Mouse (Mus musculus) neural tube, embryonic 12.5 days (tissue): ENCODE data around the gene Trap1. TPM values are rescaled to one million over a fixed set of nuclear protein-coding genes. Genes with fewer than 3 reads are reported as not detected.
"Not testable (repeated sequence)": the region's sequence is repeated elsewhere in the genome, so short reads cannot be mapped to it uniquely, and the experiment has no call there.

Source experiments
- ATAC-seq: fragments of 200-750 bp; cut with Nextera tagmentation; 2 replicates; pipeline ENCODE4 v1.8.0; 2017; ENCODE audit warnings: low read depth, mild to moderate bottlenecking, moderate TSS enrichment, moderate library complexity; ENCODE audit not compliant: low FRiP score
- H3K27ac ChIP-seq: fragments of 300-500 bp; sonication (generic); 2 replicates; pipeline ENCODE4 v1.5.1; 2016
- H3K27me3 ChIP-seq: fragments of 300-500 bp; sonication (generic); replicated peaks from 2 replicates; pipeline ENCODE4 v1.6.1; 2016; ENCODE audit warnings: mild to moderate bottlenecking
- H3K36me3 ChIP-seq: fragments of 300-500 bp; sonication (generic); 2 replicates; pipeline ENCODE4 v1.6.1; 2016; ENCODE audit warnings: mild to moderate bottlenecking
- H3K4me1 ChIP-seq: fragments of 300-500 bp; sonication (generic); 2 replicates; pipeline ENCODE4 v1.6.1; 2016
- H3K4me2 ChIP-seq: fragments of 300-500 bp; sonication (generic); replicated peaks from 2 replicates; pipeline ENCODE4 v1.6.1; 2016; ENCODE audit warnings: mild to moderate bottlenecking
- H3K4me3 ChIP-seq: fragments of 300-500 bp; sonication (generic); 2 replicates; pipeline ENCODE4 v1.5.1; 2016
- H3K9ac ChIP-seq: fragments of 300-500 bp; sonication (generic); 2 replicates; pipeline ENCODE4 v1.6.1; 2016; ENCODE audit warnings: mild to moderate bottlenecking
- H3K9me3 ChIP-seq: fragments of 300-500 bp; sonication (generic); 2 replicates; pipeline ENCODE4 v1.6.1; 2016; ENCODE audit warnings: mild to moderate bottlenecking
- WGBS: fragments of 180-500 bp; shearing (Covaris S2); methylation state at CpG from one replicate; pipeline ENCODE4 v1.1.7; 2016; 5-methylcytosine and 5-hydroxymethylcytosine counted together
- polyA plus RNA-seq: library from polyadenylated mRNA; unstranded; fragments of >200 nt; fragmentation: Nextera tagmentation; extraction: Ambion mirVana; gene quantifications from 2 replicates; pipeline ENCODE4 v1.2.1, GENCODE M21; 2016

Trap1 gene
- polyA plus RNA-seq, 1 experiment from 2014 or later = 61.2 TPM

DNA sequence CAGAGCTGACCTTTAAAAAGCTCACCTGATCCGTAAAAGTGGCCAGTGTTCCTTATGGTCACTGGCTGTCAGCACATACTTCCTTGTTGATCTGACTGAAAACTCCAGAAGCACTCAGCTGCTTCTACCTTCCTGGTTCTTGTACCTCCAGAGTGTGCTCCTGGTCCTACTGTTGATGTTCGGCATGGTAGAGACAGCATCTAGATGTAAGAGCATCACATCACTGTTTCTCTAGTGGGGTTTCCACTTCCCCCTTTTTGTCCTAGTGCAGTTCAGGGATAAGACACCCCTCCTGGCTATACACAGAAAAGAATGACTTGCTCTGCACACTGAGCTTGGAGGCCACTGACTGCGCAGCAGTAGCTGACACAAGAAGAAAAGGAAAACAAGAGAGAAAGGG, 43.2 kb downstream of the Trap1 start:
- no peak for ATAC-seq

DNA sequence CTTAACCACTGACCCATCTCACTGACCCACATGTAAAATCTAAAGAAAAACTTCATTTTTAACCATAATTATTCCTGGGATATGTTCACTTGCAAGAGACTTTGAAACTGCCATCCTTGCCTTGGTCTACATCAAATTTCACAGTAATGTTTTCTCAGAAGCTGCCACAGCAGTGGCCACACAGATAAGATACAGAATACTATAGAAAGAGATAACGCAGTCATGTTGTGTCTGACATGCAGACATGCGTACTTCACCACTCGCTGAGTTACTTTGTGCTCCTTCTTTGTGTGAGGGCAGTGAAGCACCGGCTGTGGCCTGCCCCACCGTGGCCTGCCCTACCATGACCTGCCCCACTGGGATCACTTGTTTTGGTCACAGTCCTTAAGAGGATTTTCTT, 43.7 kb downstream of the Trap1 start:
- H3K27ac ChIP-seq = no peak overlapping the region
- no peak overlapping the region for H3K4me3 ChIP-seq
- H3K9me3 ChIP-seq = no peaks in the 10 kb centered on the region
- H3K9ac ChIP-seq = no peak overlapping the region
- peaks cover 27% of the 10 kb centered on the region for H3K36me3 ChIP-seq
- H3K27me3 ChIP-seq = no peaks in the 10 kb centered on the region
- H3K4me1 ChIP-seq = no peaks in the 10 kb centered on the region
- WGBS = 82% methylated on average over 5 of the region's 5 CpGs
- no peak overlapping the region for H3K4me2 ChIP-seq
- ATAC-seq = no peak

More for the DNA sequence above, 43.2 kb downstream of the Trap1 start:
- H3K27ac ChIP-seq = no peak overlapping the region
- H3K27me3 ChIP-seq = no peaks in the 10 kb centered on the region
- no peak overlapping the region for H3K4me3 ChIP-seq
- WGBS = 91% methylated on average over 3 of the region's 3 CpGs
- H3K9ac ChIP-seq = no peak overlapping the region
- H3K9me3 ChIP-seq = no peaks in the 10 kb centered on the region
- no peaks in the 10 kb centered on the region for H3K4me1 ChIP-seq
- peaks cover 32% of the 10 kb centered on the region for H3K36me3 ChIP-seq
- H3K4me2 ChIP-seq = no peak overlapping the region

GRCm38 (mm10) chr16:4032341-4032748, 45.3 kb downstream of the Trap1 start:
- Histone ChIP-seq H3K9ac (no peak overlapping the region), H3K4me1 (no peaks in the 10 kb centered on the region), H3K27me3 (no peaks in the 10 kb centered on the region), H3K36me3 (peaks cover 11% of the 10 kb centered on the region), H3K27ac (no peak overlapping the region), H3K9me3 (no peaks in the 10 kb centered on the region), H3K4me3 (no peak overlapping the region), H3K4me2 (no peak overlapping the region)
- ATAC-seq = no peak
- WGBS = 92% methylated on average over 6 of the region's 6 CpGs

DNA sequence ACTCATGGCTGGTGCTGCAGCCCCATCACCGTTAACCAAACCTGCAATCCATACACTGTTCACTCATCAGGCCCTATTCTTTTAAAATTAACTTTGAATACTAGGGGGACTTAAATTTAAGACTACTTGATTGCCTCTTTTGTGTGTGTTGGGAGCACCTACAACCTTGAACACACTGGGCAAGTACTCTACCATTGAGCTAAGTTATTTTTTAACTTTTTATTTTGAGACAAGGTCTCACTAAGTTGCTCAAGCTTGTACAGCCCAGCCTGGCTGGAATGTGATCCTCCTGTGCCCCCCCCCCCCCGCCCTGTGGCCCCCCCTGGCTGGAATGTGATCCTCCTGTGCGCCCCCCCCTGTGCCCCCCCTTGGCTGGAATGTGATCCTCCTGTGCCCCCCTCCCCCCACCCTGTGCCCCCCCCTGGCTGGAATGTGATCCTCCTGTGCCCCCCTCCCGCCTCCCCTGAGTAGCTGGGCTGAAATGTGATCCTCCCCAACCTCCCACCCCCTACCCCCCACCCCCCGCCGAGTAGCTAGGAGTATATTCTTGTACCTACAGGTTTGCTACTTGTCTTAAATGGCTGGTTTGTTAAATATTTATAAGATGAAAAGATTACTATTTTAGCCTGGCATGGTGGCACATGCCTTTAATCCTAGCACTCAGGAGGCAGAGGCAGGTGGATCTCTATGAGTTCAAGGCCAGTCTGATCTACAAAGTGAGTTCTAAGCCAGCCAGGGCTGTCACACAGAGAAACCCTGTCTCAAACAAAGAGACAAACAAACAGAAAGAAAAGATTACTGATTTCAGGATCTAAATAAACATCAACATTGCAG, 46.0 kb downstream of the Trap1 start:
- Histone ChIP-seq H3K4me2 (no peak overlapping the region), H3K9ac (no peak overlapping the region), H3K4me1 (no peaks in the 10 kb centered on the region), H3K4me3 (no peak overlapping the region), H3K27ac (no peak overlapping the region), H3K27me3 (no peaks in the 10 kb centered on the region), H3K9me3 (no peaks in the 10 kb centered on the region), H3K36me3 (peaks cover 4% of the 10 kb centered on the region)
- no peak for ATAC-seq
- 70% methylated on average over 4 of the region's 6 CpGs for WGBS

DNA sequence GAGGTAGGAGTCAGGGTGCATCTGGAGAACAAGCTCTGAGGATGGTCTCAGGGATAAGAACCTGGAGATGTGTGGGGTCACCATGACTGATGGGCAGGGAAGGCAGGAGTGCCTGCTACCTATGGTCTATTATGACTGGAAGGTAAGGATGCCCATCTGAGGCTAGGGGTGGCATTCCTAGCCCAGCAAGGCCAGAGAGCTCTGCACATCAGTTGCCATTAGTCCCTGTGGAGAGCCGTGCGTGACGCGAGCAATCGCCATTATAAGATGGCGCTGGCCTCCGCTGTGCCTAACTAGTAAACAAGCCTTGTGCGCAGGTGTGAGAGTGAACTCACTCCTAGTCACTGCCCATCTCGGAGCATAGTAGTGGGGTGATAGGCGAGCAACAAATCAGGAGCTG, 47.1 kb downstream of the Trap1 start:
- ATAC-seq = no peak
- H3K36me3 ChIP-seq = no peaks in the 10 kb centered on the region
- H3K4me1 ChIP-seq = no peaks in the 10 kb centered on the region
- no peak overlapping the region for H3K9ac ChIP-seq
- no peaks in the 10 kb centered on the region for H3K27me3 ChIP-seq
- WGBS = 96% methylated on average over 10 of the region's 10 CpGs
- no peak overlapping the region for H3K27ac ChIP-seq
- no peaks in the 10 kb centered on the region for H3K9me3 ChIP-seq
- H3K4me2 ChIP-seq = no peak overlapping the region
- no peak overlapping the region for H3K4me3 ChIP-seq

DNA sequence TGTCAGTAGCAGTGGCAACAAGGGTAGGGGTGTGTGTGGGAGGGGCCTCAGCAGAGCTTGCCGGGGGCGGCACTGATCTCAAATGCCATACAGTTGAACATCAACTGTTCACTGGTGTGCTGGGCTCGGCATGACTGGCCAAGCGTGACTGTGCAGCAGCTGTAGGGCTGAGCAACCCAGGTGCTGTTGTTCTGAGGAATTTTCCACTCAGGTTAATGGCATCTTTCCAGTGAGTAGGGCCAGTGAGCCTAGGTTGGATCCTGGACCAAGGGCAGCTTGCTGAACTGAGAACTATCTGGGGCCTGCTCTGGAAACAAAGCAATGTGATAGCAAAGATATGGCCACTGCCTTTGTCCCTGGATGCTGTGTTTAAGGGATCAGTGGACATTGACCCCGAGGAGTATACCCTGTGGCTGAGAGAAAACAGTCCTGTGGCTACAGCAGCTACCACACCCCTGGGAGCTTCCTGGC, 48.2 kb downstream of the Trap1 start:
- no peak overlapping the region for H3K9ac ChIP-seq
- H3K4me3 ChIP-seq = no peak overlapping the region
- no peak overlapping the region for H3K27ac ChIP-seq
- no peaks in the 10 kb centered on the region for H3K36me3 ChIP-seq
- no peaks in the 10 kb centered on the region for H3K27me3 ChIP-seq
- no peaks in the 10 kb centered on the region for H3K9me3 ChIP-seq
- ATAC-seq = no peak
- WGBS = 88% methylated on average over 5 of the region's 5 CpGs
- H3K4me1 ChIP-seq = no peaks in the 10 kb centered on the region
- no peak overlapping the region for H3K4me2 ChIP-seq

DNA sequence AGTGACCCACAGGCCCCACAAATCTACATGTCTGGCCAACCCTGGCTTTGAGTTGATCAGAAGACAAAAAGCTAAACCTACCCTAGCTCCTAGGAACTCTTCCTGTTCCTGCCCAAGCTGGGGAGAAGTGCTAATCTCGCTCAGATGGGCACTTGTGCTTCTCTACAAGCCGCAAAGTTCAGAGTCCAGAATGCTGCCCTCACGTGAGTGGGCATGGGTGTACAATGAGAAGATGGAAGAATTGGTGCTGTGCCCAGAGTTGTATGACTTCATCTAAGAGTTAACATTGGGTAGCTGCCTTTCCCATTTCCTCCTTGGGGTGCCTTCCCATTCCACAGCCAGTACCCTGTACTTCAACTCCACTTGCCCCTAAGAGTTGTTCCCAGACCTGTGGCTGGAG, 50.4 kb downstream of the Trap1 start:
- Histone ChIP-seq H3K4me3 (no peak overlapping the region), H3K4me1 (no peaks in the 10 kb centered on the region), H3K9ac (no peak overlapping the region), H3K4me2 (no peak overlapping the region), H3K27ac (no peak overlapping the region), H3K9me3 (no peaks in the 10 kb centered on the region), H3K27me3 (no peaks in the 10 kb centered on the region), H3K36me3 (no peaks in the 10 kb centered on the region)
- WGBS = 79% methylated on average over 3 of the region's 3 CpGs
- ATAC-seq = no peak

DNA sequence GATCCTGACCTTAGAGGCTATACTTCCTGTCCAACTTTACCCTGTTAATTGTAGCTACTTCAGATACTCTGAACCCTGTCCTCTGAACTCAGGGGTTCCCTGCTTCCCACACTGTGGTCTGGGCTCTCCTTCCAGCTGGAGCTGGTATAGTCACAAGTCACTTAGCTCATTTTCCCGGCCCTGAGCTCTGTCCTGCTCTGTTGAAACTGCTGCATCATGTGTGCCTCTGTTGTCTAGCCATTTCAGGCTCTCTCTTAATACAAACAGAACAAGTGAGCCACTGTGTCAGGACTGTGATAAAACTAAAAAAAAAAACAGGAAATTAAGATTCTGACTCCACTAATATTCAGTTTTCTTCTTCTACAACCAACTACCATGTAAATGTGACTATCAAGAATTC, 51.0 kb downstream of the Trap1 start:
- Histone ChIP-seq H3K27me3 (no peaks in the 10 kb centered on the region), H3K4me2 (no peak overlapping the region), H3K4me1 (no peaks in the 10 kb centered on the region), H3K27ac (no peak overlapping the region), H3K36me3 (no peaks in the 10 kb centered on the region), H3K9ac (no peak overlapping the region), H3K9me3 (no peaks in the 10 kb centered on the region), H3K4me3 (no peak overlapping the region)
- ATAC-seq = no peak
- WGBS = 69% methylated on average over 1 of the region's 1 CpGs

- Histone ChIP-seq H3K9me3 (no peaks in the 10 kb centered on the region), H3K27ac (no peak overlapping the region), H3K27me3 (no peaks in the 10 kb centered on the region), H3K4me2 (no peak overlapping the region), H3K36me3 (no peaks in the 10 kb centered on the region), H3K9ac (no peak overlapping the region), H3K4me3 (no peak overlapping the region), H3K4me1 (no peaks in the 10 kb centered on the region)
- no peak for ATAC-seq
- WGBS = 84% methylated on average over 4 of the region's 4 CpGs
Observed at GRCm38 (mm10) chr16:4022719-4023118, 54.9 kb downstream of the Trap1 start.

DNA sequence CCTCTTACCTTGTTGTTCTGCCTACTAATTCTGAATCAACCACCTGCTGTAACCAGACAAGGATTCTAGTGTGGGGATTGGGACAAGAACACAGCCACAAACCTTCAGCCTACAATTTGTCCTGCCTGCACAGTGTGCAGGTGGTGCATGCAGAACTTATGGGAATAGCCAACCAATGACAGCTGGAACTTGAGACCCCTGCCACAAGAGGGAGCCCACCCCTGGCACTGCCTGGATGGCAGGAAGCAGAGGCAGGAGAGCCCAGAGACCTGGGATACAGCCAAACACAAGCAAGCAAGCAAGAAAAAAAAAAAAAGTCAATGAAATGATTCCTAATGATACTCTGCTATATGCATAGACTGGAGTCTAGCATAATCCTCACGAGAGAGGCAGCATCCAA, 56.4 kb downstream of the Trap1 start:
- ATAC-seq = no peak
- H3K9me3 ChIP-seq = no peaks in the 10 kb centered on the region
- WGBS = 80% methylated on average over 1 of the region's 1 CpGs
- H3K4me3 ChIP-seq = no peak overlapping the region
- no peaks in the 10 kb centered on the region for H3K4me1 ChIP-seq
- no peaks in the 10 kb centered on the region for H3K27me3 ChIP-seq
- H3K4me2 ChIP-seq = no peak overlapping the region
- H3K9ac ChIP-seq = no peak overlapping the region
- no peak overlapping the region for H3K27ac ChIP-seq
- H3K36me3 ChIP-seq = no peaks in the 10 kb centered on the region

GRCm38 (mm10) chr16:4017466-4017865, 60.2 kb downstream of the Trap1 start:
- H3K4me3 ChIP-seq, H3K4me2 ChIP-seq, H3K36me3 ChIP-seq, H3K4me1 ChIP-seq, H3K9ac ChIP-seq, H3K9me3 ChIP-seq, H3K27me3 ChIP-seq, ATAC-seq, H3K27ac ChIP-seq: not testable (repeated sequence)
- 84% methylated on average over 6 of the region's 6 CpGs for WGBS

DNA sequence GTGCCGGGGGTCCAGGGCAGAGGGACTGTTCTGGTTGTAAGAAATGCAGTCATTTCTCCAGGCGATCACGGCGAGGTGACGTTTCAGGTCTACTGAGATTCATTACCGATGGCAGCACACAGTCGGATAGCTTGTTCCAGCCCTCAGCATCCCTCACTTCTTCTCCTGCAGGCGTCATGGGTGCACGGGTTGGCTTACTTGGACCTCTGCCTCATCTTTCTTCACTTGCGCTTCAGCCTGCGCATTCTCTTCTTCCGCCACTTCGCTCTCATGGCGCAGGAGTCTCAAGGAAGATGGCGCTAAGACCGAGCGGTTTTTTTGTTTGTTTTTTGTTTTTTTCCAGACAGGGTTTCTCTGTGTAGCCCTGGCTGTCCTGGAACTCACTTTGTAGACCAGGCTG, 60.8 kb downstream of the Trap1 start:
- H3K4me3 ChIP-seq, H3K4me1 ChIP-seq, H3K9ac ChIP-seq, H3K36me3 ChIP-seq, H3K27me3 ChIP-seq, H3K4me2 ChIP-seq, H3K9me3 ChIP-seq, ATAC-seq, H3K27ac ChIP-seq: not testable (repeated sequence)
- WGBS = 77% methylated on average over 17 of the region's 17 CpGs

DNA sequence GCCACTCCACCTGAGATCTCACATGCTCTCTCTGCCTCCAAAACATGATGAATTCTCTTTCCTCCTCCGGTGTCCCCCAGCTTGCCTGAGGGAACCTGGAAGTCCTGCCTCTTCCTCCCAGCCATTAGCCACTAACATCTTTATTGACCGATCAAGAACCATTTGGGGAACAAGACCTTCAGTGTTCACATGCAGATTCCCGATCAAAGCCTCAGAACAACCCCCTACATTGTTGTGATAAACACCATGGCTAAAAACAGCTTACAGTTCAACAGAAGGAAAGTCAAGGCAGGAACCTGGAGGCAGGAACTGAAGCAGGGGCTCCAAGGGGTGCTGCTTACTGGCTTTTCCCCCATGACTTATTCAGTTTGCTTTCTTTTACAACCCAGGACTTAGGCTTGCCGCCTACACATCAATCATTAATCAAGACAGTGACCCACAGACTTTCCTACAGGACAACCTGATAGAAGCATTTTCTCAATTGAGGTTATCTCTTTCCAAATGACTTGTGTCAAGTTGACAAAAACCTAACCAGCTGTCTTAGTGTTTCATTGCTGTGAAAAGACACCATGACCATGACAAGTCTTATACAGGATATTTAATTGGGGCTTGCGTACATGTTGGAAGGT, 63.5 kb downstream of the Trap1 start:
- WGBS = 79% methylated on average over 5 of the region's 5 CpGs
- H3K27ac ChIP-seq = no peak overlapping the region
- no peaks in the 10 kb centered on the region for H3K27me3 ChIP-seq
- no peaks in the 10 kb centered on the region for H3K9me3 ChIP-seq
- no peak overlapping the region for H3K9ac ChIP-seq
- ATAC-seq = no peak
- no peak overlapping the region for H3K4me3 ChIP-seq
- no peaks in the 10 kb centered on the region for H3K4me1 ChIP-seq
- H3K4me2 ChIP-seq = no peak overlapping the region
- H3K36me3 ChIP-seq = no peaks in the 10 kb centered on the region
